Mouse (Mus musculus): ENCODE measurements around the gene Gm20696. TPM values are rescaled to one million over a fixed set of nuclear protein-coding genes. Genes with fewer than 3 reads are reported as not detected.
A peak's percentile ranks its signal among the peaks of the same experiment; 100 is the strongest.

The Gm20696 gene
- polyA plus RNA-seq, 1 experiment from 2014 or later = 4.4 TPM

DNA sequence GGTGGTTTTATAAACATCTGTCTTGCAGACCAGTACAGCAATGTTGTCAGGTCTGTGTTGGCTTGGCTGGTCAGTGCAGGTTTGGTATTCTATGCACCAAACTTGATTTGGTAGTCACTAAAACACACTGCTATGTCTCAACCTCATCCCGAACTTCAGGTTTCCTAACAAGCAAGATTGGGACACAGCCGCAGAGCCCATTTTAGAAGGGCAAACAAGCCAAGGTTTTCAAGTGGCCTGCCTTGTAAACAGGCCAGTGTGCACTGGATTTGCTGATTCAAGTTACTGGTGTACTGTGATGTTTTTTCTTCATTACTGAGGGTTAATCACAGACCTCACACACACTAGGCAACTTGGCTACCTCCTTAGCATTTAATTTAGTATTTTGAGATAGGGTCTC lies 10.5 kb downstream of the Gm20696 start:
- 88% methylated on average over 2 of the region's 2 CpGs for WGBS
- Histone ChIP-seq H3K4me2 (replicated peaks) (no peak overlapping the region), H3K9ac (no peak overlapping the region), H3K4me3 (no peak overlapping the region), H3K36me3 (no peaks in the 10 kb centered on the region), H3K9me3 (replicated peaks) (no peaks in the 10 kb centered on the region), H3K4me1 (peaks cover 25% of the 10 kb centered on the region), H3K27me3 (no peaks in the 10 kb centered on the region), H3K27ac (no peak overlapping the region)
- no peak for ATAC-seq (ENCODE audit: low FRiP score)

DNA sequence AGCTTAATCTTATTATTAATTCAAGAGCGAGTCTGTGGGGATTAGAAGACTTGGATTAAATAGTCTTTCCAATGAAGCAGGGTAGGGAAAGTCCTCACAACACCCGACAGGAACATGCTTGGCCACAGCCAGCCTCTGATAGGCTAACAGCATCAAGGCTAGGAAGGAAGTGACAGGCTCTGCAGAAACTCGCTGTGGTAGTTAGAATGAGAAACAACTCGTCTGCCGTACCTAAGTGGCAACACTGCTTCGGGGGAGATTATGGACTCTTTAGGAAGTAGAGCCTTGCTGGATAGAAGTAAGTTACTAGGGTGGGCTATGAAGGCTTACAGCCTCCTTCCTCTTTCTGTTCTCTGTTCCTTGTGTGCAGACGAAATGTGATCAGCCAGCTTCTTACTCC lies 11.1 kb downstream of the Gm20696 start:
- no peaks in the 10 kb centered on the region for H3K36me3 ChIP-seq
- WGBS = 73% methylated on average over 7 of the region's 7 CpGs
- H3K27me3 ChIP-seq = no peaks in the 10 kb centered on the region
- H3K9me3 ChIP-seq (replicated peaks) = no peaks in the 10 kb centered on the region
- no peak overlapping the region for H3K4me3 ChIP-seq
- no peak overlapping the region for H3K9ac ChIP-seq
- H3K4me1 ChIP-seq = peaks cover 19% of the 10 kb centered on the region
- no peak overlapping the region for H3K4me2 ChIP-seq (replicated peaks)
- ATAC-seq (ENCODE audit: low FRiP score) = no peak
- no peak overlapping the region for H3K27ac ChIP-seq

DNA sequence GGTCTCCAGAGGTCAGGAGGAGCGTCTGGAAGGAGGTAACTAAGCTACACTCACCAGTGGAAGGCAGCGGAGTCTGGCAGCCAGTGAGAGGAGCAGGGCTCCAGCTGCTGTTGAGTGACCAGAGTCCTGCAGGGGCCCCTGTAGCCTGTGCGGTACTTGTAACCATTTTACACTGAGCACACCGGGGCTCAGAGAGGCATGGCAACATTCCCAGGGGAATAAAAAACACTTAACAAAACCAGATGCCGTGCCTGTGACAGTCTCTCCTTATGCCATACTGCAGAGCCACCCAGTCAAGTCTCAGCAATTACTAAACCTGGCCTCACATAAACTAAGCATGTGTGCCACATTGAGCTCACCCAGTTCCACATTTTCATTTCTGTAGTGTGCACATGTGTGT lies 12.3 kb downstream of the Gm20696 start:
- peaks cover 14% of the 10 kb centered on the region for H3K4me1 ChIP-seq
- no peaks in the 10 kb centered on the region for H3K9me3 ChIP-seq (replicated peaks)
- no peaks in the 10 kb centered on the region for H3K27me3 ChIP-seq
- 48% methylated on average over 5 of the region's 5 CpGs for WGBS
- no peak overlapping the region for H3K4me2 ChIP-seq (replicated peaks)
- no peak overlapping the region for H3K27ac ChIP-seq
- no peak overlapping the region for H3K9ac ChIP-seq
- H3K4me3 ChIP-seq = no peak overlapping the region
- no peaks in the 10 kb centered on the region for H3K36me3 ChIP-seq
- ATAC-seq (ENCODE audit: low FRiP score) = peak; percentile 20; the same call in 1 of the 2 replicates

DNA sequence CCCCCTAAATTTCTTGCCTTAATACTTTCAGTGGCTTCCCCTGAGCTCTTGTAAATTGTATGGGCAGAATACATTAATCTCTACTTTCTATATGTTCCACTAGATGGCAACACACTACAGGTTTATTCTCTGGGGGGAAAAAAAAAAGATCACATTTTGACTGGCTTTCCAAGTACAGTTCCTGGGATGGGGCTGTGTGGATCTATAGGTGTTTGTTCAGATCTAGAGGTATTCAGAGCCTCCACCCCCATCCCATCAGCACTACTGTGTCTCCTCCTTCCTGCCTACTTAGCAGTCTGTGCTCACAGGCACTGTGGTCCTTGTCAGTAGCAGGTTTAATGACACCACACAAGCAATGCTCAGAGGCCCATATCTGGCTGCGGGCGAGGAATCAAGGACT lies 14.3 kb downstream of the Gm20696 start:
- no peaks in the 10 kb centered on the region for H3K36me3 ChIP-seq
- peaks cover 14% of the 10 kb centered on the region for H3K4me1 ChIP-seq
- no peak for ATAC-seq (ENCODE audit: low FRiP score)
- WGBS = 91% methylated on average over 2 of the region's 2 CpGs
- no peak overlapping the region for H3K4me2 ChIP-seq (replicated peaks)
- H3K4me3 ChIP-seq = no peak overlapping the region
- H3K9me3 ChIP-seq (replicated peaks) = no peaks in the 10 kb centered on the region
- no peaks in the 10 kb centered on the region for H3K27me3 ChIP-seq
- no peak overlapping the region for H3K9ac ChIP-seq
- H3K27ac ChIP-seq = no peak overlapping the region

DNA sequence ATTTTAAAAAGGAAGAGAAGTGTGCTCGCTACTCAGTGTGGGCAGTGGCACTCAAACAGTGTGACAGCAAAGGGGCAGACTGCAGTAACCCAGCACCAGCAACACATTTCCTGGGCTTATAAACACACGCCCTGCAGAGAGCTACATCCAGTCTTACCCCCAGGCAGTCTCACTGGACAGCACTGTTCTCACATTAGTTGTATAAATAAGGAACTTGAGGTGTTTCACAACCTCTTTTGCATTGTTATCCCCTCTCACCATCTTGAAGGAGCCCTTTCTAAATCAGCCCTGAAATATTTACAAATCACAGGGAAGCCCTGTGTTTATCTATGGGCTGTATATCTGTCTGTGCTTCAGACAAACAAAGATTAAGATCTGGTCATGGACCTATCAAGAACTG lies 17.3 kb downstream of the Gm20696 start:
- Histone ChIP-seq H3K9ac (no peak overlapping the region), H3K27ac (no peak overlapping the region), H3K4me3 (no peak overlapping the region), H3K4me1 (peaks cover 12% of the 10 kb centered on the region), H3K36me3 (peaks cover 9% of the 10 kb centered on the region), H3K27me3 (no peaks in the 10 kb centered on the region), H3K9me3 (replicated peaks) (peaks cover 2% of the 10 kb centered on the region; the same call in 1 of the 2 replicates), H3K4me2 (replicated peaks) (no peak overlapping the region)
- no peak for ATAC-seq (ENCODE audit: low FRiP score)
- 71% methylated on average over 2 of the region's 2 CpGs for WGBS

DNA sequence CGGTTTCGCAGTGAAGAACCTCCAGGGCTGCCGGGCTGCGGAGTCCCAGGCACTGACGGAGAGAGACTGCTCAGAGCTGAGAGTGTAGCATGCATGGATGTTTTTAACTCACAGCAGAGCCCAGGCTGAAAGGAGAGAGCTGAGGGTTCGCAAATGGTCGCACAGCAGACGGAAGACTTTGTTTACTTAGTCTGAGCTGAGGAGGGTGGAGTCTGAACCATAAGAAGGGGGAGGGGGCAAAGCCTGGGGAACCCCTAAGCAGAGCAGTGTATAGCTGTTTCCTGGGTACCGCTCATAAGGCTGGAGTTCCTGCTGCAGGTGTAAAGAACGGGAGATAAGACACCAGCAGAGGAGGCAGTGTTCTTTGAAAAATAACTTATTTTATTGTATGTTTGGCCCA lies 20.3 kb downstream of the Gm20696 start:
- Histone ChIP-seq H3K4me1 (peaks cover 7% of the 10 kb centered on the region; the same call in 1 of the 2 replicates), H3K4me3 (no peak overlapping the region), H3K9me3 (replicated peaks) (peaks cover 2% of the 10 kb centered on the region; the same call in 1 of the 2 replicates), H3K27ac (no peak overlapping the region), H3K27me3 (no peaks in the 10 kb centered on the region), H3K36me3 (peaks cover 9% of the 10 kb centered on the region), H3K9ac (no peak overlapping the region), H3K4me2 (replicated peaks) (no peak overlapping the region)
- ATAC-seq (ENCODE audit: low FRiP score) = no peak
- 56% methylated on average over 10 of the region's 10 CpGs for WGBS

DNA sequence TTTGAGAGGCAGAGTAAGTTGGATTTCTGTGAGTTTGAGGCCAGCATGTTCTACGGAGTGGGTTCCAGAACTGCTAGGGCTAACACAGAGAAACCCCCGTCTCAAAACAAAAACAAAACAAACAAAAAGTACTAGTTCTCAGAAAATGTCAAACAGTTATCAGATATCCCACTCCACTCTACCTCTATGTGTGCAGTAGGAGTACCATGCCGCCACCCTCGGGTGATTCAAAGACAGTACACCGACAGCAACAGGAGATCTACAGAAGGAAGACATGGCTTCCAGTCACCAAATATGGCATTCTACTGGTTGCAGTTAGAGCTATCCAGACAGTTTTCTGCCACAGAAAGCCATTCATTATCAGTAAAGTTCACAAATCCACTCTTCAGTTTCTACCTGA lies 21.7 kb downstream of the Gm20696 start:
- no peak for ATAC-seq (ENCODE audit: low FRiP score)
- Histone ChIP-seq H3K27me3 (no peaks in the 10 kb centered on the region), H3K9me3 (replicated peaks) (peaks cover 2% of the 10 kb centered on the region; the same call in 1 of the 2 replicates), H3K36me3 (peaks cover 9% of the 10 kb centered on the region), H3K4me3 (no peak overlapping the region), H3K4me2 (replicated peaks) (no peak overlapping the region), H3K9ac (no peak overlapping the region), H3K27ac (no peak overlapping the region), H3K4me1 (peaks cover 7% of the 10 kb centered on the region; the same call in 1 of the 2 replicates)
- 90% methylated on average over 5 of the region's 5 CpGs for WGBS

DNA sequence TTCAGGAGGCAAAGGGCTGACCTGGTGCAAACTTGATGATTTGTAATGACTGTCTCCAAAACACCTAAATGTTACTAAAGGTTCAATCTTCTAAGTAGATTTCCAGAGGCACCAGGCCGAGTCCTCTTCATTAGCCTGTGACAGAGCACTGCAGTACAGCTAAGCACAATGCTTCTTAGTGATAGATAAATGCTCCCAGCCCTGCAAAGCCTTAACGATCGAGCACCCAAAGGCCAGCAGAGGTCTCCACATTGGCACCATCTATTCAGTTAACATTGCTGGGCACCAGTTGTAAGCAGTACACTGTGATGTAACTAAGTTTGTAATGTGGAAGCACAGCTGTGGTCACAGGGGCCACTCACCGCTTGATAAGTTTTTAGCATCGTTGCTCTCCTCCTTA lies 22.2 kb downstream of the Gm20696 start:
- Histone ChIP-seq H3K9ac (no peak overlapping the region), H3K4me1 (peaks cover 7% of the 10 kb centered on the region; the same call in 1 of the 2 replicates), H3K36me3 (peaks cover 9% of the 10 kb centered on the region), H3K4me2 (replicated peaks) (no peak overlapping the region), H3K9me3 (replicated peaks) (peaks cover 2% of the 10 kb centered on the region; the same call in 1 of the 2 replicates), H3K4me3 (no peak overlapping the region), H3K27me3 (no peaks in the 10 kb centered on the region), H3K27ac (no peak overlapping the region)
- ATAC-seq (ENCODE audit: low FRiP score) = no peak
- 84% methylated on average over 5 of the region's 5 CpGs for WGBS

DNA sequence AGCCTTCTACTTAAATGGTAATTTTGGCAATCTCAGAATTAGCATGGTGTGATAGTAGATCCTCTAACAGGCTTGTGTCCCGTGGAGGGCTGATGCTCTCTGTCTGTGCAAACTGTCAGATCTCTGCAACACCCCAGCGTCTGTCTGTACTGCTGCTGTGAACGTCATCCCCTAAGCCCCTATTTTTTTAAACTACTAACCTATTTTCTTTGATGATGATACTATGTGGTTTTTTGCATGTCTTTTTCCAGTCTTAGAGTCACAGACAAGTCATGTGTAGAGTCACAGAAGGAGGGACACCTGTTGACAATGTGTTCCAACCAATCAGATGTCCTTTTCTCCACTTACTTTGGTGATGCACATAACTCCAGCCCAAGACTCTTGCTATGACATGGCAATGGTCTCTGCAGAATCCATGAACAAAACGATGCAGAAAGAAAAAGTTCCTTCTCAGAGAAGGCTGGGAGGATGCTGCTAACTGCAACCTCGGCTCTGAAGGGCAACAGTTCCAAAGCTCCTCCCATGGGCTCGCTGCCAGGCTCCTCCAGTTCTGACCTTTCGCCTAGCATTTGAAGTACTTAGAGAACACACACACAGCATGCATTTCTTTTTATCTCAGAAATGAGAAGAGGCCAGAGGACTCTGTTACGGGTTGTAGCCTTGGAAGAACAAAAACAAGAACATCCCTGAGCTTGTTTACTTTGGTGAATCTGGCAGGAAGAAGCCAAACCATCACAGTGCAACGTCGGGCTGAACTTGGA lies 23.0 kb downstream of the Gm20696 start:
- WGBS = 61% methylated on average over 10 of the region's 10 CpGs
- ATAC-seq (ENCODE audit: low FRiP score) = no peak
- Histone ChIP-seq H3K9me3 (replicated peaks) (peaks cover 2% of the 10 kb centered on the region; the same call in 1 of the 2 replicates), H3K9ac (no peak overlapping the region), H3K27ac (no peak overlapping the region), H3K4me3 (no peak overlapping the region), H3K27me3 (no peaks in the 10 kb centered on the region), H3K4me2 (replicated peaks) (no peak overlapping the region), H3K36me3 (peaks cover 11% of the 10 kb centered on the region), H3K4me1 (peaks cover 7% of the 10 kb centered on the region; the same call in 1 of the 2 replicates)

DNA sequence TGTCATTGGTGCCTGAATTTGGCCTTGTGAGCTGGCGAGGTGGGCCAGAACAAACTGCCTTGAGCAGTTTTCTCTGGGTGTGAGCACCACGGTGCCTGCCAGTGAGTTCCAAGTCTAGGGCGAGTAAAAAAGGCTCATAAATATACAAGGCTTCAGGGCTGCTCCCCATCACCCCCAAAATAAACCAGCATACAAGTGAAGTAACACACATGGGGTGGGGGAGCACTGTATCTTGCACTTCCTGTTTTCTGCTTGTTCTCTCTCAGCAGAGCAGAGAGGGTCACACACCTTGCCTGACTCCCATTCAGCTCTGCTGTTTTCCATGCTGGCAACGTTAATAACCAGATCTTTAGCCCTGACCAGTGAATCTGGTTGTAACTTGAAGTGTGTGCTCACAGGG lies 29.1 kb downstream of the Gm20696 start:
- Histone ChIP-seq H3K27me3 (no peaks in the 10 kb centered on the region), H3K4me1 (peaks cover 7% of the 10 kb centered on the region; the same call in 1 of the 2 replicates), H3K4me2 (replicated peaks) (no peak overlapping the region), H3K4me3 (no peak overlapping the region), H3K36me3 (0 out of 2 replicates have a peak, but pooled peaks cover 2% of the 10 kb centered on the region), H3K9me3 (replicated peaks) (no peaks in the 10 kb centered on the region), H3K9ac (no peak overlapping the region), H3K27ac (no peak overlapping the region)
- ATAC-seq (ENCODE audit: low FRiP score) = no peak
- 78% methylated on average over 4 of the region's 4 CpGs for WGBS

DNA sequence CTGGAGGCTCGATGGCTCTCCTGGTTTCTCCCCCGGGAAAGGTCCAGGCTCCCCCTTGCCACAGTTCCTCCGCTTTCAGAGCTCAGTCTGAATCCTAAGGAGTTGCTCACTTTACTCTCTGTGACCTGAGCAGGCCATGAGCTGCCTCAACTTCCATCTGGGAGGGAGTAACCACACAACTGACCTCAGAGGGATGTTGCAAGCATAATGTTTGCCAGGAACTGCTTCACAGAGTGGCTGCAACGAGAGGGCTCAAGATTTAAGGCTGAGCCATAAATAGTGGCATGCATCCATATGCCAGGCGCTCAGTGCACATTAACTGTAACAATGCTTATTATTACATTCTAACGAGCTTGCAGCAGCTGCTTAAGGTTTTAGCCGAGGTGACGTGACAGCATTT lies 29.8 kb downstream of the Gm20696 start:
- ATAC-seq (ENCODE audit: low FRiP score) = no peak
- H3K9ac ChIP-seq = no peak overlapping the region
- 69% methylated on average over 8 of the region's 8 CpGs for WGBS
- H3K9me3 ChIP-seq (replicated peaks) = no peaks in the 10 kb centered on the region
- peaks cover 7% of the 10 kb centered on the region; the same call in 1 of the 2 replicates for H3K4me1 ChIP-seq
- H3K36me3 ChIP-seq = 0 out of 2 replicates have a peak, but pooled peaks cover 2% of the 10 kb centered on the region
- H3K4me2 ChIP-seq (replicated peaks) = no peak overlapping the region
- no peak overlapping the region for H3K4me3 ChIP-seq
- H3K27ac ChIP-seq = no peak overlapping the region
- H3K27me3 ChIP-seq = no peaks in the 10 kb centered on the region

DNA sequence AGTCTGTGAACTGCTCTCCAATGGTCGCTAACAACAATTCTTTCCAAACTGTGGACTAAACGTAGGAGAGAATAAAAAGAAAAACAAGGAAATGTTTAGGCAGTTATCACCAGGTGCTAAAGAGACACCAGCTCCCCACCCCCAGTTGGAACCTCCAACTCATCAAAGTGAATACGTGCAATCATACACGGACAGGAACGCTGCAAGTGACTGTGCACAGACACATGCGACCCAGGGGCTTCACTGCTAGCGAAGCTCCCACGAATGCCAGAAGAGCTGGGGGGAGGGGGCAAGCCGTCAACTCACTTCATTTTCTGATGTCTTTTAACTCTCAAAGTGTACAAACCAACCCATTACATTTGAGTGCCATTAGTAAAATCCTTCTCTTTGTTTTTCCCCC lies 30.5 kb downstream of the Gm20696 start:
- Histone ChIP-seq H3K4me2 (replicated peaks) (no peak overlapping the region), H3K9me3 (replicated peaks) (no peaks in the 10 kb centered on the region), H3K36me3 (0 out of 2 replicates have a peak, but pooled peaks cover 2% of the 10 kb centered on the region), H3K27me3 (no peaks in the 10 kb centered on the region), H3K4me1 (peaks cover 7% of the 10 kb centered on the region; the same call in 1 of the 2 replicates), H3K4me3 (no peak overlapping the region), H3K27ac (no peak overlapping the region), H3K9ac (no peak overlapping the region)
- ATAC-seq (ENCODE audit: low FRiP score) = no peak
- WGBS = 67% methylated on average over 9 of the region's 9 CpGs

All from hindbrain, embryonic 12.5 days (tissue).